Mouse (Mus musculus): ENCODE data around the gene Sez6l2. TPM values are rescaled to one million over a fixed set of nuclear protein-coding genes. Genes with fewer than 3 reads are reported as not detected.

Sez6l2 gene
- polyA plus RNA-seq, 1 experiment = 3.4 TPM

- DNase-seq (ENCODE audit: low read depth, low spot score) = no peak
- WGBS = 2% methylated on average over 7 of the region's 8 CpGs
These were observed 2.3 kb downstream of the Sez6l2 start for GRCm38 (mm10) chr7:126952646-126953045.

DNA sequence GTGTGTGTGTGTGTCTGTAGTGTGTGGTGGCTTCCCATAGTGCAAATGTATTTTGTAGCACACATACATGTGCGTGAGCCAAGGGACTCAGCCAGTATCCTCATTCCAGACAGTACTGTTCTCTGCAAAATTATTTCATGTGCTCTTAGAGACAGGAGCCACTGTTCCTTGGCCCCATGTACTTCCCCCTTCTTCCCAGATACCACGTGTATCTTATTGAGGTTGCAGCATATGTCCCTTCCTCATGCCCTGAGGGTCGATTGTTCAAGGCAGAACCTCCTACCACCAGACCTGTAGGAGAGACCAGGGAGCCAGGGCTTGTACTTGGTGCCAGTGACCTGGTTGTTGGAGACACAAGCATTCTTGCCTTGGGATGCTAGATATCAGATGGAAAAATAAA is 4.8 kb downstream of the Sez6l2 start:
- DNase-seq (ENCODE audit: low read depth, low spot score) = no peak
- 46% methylated on average over 3 of the region's 3 CpGs for WGBS

GRCm38 (mm10) chr7:126959780-126960179 is 9.4 kb downstream of the Sez6l2 start:
- WGBS = 39% methylated on average over 9 of the region's 9 CpGs
- DNase-seq (ENCODE audit: low read depth, low spot score) = no peak

DNA sequence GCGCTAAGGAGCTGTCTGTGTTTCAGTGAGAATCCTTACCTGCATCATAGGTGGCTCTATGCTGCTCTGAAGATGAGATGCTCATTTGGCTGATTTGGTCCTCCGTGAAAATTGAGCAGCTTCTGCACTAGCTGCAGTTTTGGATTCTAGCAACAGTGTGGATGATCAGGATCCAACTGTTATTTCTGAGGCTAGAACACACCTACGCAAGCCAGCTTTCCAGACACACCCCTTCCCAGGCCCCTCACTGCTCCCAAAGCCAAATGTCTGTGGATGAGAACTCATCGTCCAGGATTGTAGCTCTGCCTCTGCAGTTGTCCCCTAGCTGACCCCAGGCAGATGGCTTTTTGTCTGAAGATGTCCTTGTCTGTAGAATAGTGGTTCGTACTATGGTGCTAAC is 10.7 kb downstream of the Sez6l2 start:
- no peak for DNase-seq (ENCODE audit: low read depth, low spot score)
- 91% methylated on average over 5 of the region's 5 CpGs for WGBS

- WGBS = 89% methylated on average over 4 of the region's 4 CpGs
- no peak for DNase-seq (ENCODE audit: low read depth, low spot score)
These were observed 11.6 kb downstream of the Sez6l2 start for GRCm38 (mm10) chr7:126961965-126962364.

DNA sequence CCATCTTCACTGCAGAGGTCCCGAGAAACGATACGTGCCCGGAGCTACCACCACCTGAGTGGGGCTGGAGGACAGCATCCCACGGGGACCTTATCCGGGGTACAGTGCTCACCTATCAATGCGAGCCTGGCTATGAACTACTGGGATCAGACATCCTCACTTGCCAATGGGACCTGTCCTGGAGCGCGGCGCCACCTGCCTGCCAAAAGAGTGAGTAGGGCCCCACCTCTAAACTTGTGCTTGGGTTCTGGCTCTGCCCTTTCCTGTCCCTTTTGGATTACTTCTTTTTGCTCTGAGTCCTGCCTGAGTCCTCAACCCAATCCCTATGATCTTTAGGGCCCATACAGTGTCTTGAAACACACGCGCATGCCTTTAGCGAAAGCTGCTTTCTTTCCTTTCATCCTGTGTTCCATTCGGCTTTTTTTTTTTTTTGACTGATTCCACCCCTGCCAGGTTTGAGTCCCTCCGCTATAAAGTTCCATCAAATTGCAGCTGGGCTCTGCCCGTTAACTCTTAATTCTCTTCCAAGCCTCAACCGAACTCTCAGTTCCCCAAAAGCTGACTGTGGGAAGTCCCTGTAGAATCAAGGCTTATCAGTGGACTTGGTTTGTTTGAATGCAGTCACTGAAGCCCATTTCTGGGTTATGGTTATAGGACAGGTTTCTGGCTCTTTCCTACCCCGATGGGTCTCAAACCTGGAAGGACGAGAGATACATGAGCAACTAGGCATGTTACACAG is 13.4 kb downstream of the Sez6l2 start:
- WGBS = 31% methylated on average over 19 of the region's 19 CpGs
- no peak for DNase-seq (ENCODE audit: low read depth, low spot score)

DNA sequence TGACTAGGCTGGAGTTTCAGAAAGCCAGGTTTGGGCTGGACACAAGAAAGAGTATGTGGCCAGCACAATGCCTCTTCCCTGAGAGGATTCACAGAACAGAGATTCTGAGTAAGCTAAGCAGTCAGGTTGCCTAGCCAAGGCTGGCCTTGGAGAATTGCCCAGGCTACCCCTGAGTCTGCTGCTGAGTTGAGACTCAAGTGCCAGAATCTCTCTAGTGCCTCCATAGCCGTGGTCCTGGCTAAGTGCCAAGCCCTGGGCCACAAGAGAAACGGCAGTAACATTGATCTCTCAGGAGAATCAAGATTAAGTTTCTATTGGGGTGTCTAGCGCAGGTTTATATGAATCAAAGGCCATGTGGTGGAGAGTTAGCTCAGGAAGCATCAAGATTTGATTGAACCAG is 15.2 kb downstream of the Sez6l2 start:
- DNase-seq (ENCODE audit: low read depth, low spot score) = no peak
- 31% methylated on average over 3 of the region's 3 CpGs for WGBS

- no peak for DNase-seq (ENCODE audit: low read depth, low spot score)
- 78% methylated on average over 6 of the region's 6 CpGs for WGBS
These were observed 17.0 kb downstream of the Sez6l2 start for GRCm38 (mm10) chr7:126967361-126967760.

DNA sequence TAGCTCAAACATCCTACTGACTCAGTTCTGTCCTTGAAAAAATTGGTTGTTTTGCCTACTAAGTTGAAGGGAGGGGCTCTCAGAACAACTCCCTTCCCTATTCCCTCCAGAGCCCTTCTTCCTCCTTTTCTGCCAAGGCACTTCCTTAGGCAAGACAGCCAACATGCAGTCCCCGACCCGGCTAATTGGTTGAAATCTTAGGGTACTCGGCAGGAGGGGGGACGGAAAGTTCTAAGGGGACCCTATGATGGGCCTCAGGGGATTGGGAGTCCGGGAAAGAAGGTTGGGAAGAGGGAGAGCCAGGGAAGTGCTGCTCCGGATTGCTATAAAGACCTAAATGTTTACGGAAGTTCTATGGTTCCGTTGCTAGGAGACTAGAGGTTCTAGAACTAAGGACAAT is 25.1 kb downstream of the Sez6l2 start:
- 5% methylated on average over 8 of the region's 8 CpGs for WGBS

DNA sequence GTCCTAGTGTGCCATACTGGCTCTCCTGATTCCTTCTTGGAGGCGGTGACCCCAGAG is 25.4 kb downstream of the Sez6l2 start, which contains the start of gene Cdipt:
TSS of gene Cdipt (plus strand) at position 22 of the 57 bp plus-strand sequence.
- WGBS = 0% methylated on average over 1 of the region's 1 CpGs
- DNase-seq (ENCODE audit: low read depth, low spot score) = no peak

More for the DNA sequence above, 25.1 kb downstream of the Sez6l2 start:
- no peak for DNase-seq (ENCODE audit: low read depth, low spot score)

DNA sequence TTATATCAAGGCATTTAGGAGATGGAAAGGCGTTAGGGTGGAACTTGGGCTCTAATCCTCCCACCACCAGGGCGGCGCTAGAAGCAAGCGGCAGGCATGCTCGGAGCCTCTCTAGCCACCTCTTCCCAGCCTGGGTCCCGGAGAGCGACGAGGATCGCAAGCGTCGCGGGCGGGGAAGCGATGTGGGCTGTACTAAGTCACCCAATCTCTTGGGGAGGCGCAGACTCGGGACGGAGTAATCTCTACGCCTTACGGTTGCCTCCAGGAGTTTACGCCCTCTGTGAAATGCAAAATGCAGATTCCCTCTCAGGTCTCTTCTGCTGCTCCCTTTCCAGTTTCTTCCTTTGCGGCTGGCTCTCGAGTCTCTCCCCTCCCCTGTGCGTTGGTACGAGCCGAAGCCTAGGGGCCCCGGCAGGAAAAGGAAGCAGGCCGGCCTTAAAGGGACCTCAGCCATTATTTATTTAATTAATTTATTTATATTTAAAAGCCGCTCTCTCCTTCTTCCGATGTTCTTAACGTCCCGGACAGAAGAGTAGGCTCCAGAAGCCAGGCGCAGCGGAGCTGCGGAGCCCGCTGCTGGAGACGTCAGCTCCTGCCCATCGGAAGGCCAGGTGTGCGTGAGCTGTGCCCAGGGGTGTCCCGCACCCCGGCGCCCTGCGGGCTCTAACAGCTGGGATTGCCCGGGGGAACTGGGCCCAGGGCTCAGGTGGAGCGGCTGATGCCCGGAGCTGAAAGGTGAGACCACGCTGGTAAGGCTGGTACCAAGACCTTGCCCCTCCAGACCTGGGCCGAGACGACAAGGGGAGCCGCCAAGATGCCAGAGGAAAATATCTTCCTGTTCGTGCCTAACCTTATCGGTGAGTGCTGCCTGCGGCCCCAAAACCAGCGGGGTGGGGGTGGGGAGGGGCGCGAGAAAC is 25.8 kb downstream of the Sez6l2 start, which contains the start of gene Cdiptos:
TSS of gene Cdiptos (minus strand) at position 149 of the 917 bp plus-strand sequence.
- peak; percentile 89 for DNase-seq (ENCODE audit: low read depth, low spot score)
- whole genome bisulfite sequencing = under 1% methylated on average over 55 of the region's 55 CpGs

DNA sequence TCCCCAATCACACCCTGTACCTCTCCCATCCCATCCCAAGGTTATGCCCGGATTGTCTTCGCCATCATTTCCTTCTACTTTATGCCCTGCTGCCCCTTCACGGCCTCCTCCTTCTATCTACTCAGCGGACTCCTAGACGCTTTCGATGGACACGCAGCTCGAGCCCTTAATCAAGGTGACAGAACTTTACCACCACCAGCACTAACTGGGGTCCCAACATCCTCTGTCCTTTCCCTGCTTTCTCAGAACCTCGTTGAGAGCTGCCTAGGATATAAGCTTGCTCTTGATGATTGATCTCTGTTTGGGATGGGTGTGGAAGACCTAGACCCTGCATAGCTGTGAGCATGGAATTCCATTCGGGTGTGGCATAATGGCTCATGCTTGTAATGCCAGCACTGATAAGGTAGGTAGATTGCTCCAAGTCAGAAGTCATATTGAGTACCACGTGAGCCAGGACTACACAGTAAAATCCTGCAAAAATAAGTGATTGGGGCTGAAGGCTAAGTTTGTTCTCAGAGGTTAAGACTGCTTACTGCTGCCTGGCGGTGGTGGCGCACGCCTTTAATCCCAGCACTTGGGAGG is 26.6 kb downstream of the Sez6l2 start:
- WGBS = 12% methylated on average over 14 of the region's 14 CpGs
- DNase-seq (ENCODE audit: low read depth, low spot score) = peak; percentile 67

GRCm38 (mm10) chr7:126978841-126979240 is 28.5 kb downstream of the Sez6l2 start:
- no peak for DNase-seq (ENCODE audit: low read depth, low spot score)
- 91% methylated on average over 6 of the region's 6 CpGs for WGBS

DNA sequence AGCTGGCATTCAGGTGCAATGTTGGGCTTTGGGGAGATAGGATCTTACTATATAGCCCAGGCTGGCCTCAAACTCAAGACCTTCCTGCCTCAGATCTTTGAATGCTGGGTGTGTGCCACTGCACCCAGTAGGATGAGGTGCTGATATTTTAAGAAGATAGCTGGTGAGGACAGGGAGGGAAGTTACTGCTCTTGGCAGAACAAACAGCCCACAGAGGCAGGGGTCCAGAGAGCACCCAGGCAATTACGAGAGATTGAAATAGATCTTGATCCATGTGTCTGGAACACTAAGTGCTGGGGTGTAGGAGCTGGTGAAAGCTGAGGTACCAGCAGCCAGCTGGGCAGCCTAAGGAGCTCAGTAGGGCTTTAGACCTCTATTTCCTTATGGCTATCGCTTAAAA is 31.2 kb downstream of the Sez6l2 start:
- WGBS = 97% methylated on average over 2 of the region's 2 CpGs
- DNase-seq (ENCODE audit: low read depth, low spot score) = no peak

- no peak for DNase-seq (ENCODE audit: low read depth, low spot score)
- 36% methylated on average over 4 of the region's 4 CpGs for WGBS
These were observed 31.7 kb downstream of the Sez6l2 start for GRCm38 (mm10) chr7:126982054-126982453.

DNA sequence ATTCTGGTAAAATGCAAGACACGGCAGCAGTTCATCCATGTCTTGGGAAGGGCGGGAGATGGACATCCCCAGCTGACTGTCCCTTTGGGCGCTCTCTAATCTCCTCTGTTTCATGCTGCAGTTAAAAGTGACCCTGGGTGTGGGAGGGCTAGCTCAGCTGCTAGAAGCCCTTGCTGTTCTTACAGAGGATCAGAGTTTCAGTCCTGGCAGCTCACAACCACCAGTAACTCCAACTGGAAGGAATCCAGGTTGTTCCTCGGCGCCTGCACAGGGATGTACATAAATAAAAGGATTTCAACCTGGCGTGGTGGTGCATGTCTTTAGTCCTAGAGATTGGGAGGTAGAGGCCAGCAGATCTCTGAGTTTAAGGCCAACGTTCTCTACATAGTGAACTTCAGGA is 32.8 kb downstream of the Sez6l2 start:
- no peak for DNase-seq (ENCODE audit: low read depth, low spot score)
- 73% methylated on average over 7 of the region's 7 CpGs for WGBS

- WGBS = 64% methylated on average over 10 of the region's 10 CpGs
These were observed 34.5 kb downstream of the Sez6l2 start for GRCm38 (mm10) chr7:126984667-126985444.

GRCm38 (mm10) chr7:126986319-126986718 is 36.0 kb downstream of the Sez6l2 start:
- no peak for DNase-seq (ENCODE audit: low read depth, low spot score)
- 33% methylated on average over 9 of the region's 9 CpGs for WGBS

More at GRCm38 (mm10) chr7:126984667-126985444, 34.5 kb downstream of the Sez6l2 start:
- no peak for DNase-seq (ENCODE audit: low read depth, low spot score)

GRCm38 (mm10) chr7:126988816-126989215 is 38.5 kb downstream of the Sez6l2 start:
- no peak for DNase-seq (ENCODE audit: low read depth, low spot score)
- WGBS = 81% methylated on average over 8 of the region's 8 CpGs

DNA sequence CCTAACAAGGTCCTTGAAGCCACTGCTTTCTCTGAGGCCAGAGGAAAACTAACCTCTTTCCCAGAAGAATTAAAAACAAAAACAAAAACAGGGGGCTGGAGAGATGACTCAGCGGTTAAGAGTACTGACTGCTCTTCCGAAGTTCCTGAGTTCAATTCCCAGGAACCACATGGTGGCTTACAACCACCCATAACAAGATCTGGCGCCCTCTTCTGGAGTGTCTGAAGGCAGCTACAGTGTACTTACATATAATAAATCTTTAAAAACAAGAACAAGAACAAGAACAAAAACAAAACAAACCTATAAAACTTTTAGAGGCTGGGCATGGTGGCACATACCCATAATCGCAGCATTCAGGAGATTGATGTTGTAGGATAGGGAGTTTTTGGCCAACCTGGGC is 46.1 kb downstream of the Sez6l2 start:
- WGBS = 83% methylated on average over 4 of the region's 4 CpGs
- no peak for DNase-seq (ENCODE audit: low read depth, low spot score)
